Comparison of ENCODE assay signal across 16 mouse cellular contexts in genomic region chr1:93742910-93743309, GRCm38 (mm10). TPM values are rescaled to one million over a fixed set of nuclear protein-coding genes. Genes with fewer than 3 reads are reported as not detected.
DNase-seq lines count a peak whose midpoint lies in the region; ATAC-seq and TF ChIP-seq lines count a peak whose summit lies in the region.
"Had no signal": no experiment of that assay in that cellular context is flagged by ENCODE, and none has a peak within 500 bp of the region (broad histone marks: within the 10 kb centered on the region; RNA-seq: fewer than 3 reads in every experiment).

No protein-coding gene starts in this region.

- H3K4me2 ChIP-seq in heart, embryonic 11.5 days, result no peak overlapping the region
- no peak overlapping the region for H3K4me2 ChIP-seq in lung, embryonic 14.5 days
- H3K4me2 ChIP-seq: embryonic facial prominence, embryonic 15.5 days; stomach, embryonic 15.5 days had no signal

- H3K9ac ChIP-seq in heart, embryonic 11.5 days (ENCODE audit: low read depth, low read length), result no peak overlapping the region
- H3K9ac ChIP-seq in lung, embryonic 14.5 days, result no peak overlapping the region
- H3K9ac ChIP-seq: embryonic facial prominence, embryonic 15.5 days; stomach, embryonic 15.5 days had no signal

- peaks cover 29% of the 10 kb centered on the region for H3K4me1 ChIP-seq in heart, embryonic 10.5 days
- H3K4me1 ChIP-seq in heart, embryonic 11.5 days (ENCODE audit: control insufficient read depth, insufficient read depth, low read length), result peaks cover 11% of the 10 kb centered on the region
- no peaks in the 10 kb centered on the region for H3K4me1 ChIP-seq in lung, embryonic 14.5 days (ENCODE audit: insufficient read depth)
- H3K4me1 ChIP-seq in E14TG2a.4 (replicated peaks; ENCODE audit: low read depth, low read length), result peaks cover 39% of the 10 kb centered on the region
- H3K4me1 ChIP-seq: embryonic facial prominence, embryonic 15.5 days; stomach, embryonic 15.5 days had no signal

- peak overlapping the region; percentile 77; the same call in 1 of the 2 replicates for H3K27ac ChIP-seq in heart, embryonic 10.5 days
- H3K27ac ChIP-seq in heart, embryonic 11.5 days (ENCODE audit: low read depth, low read length), result no peak overlapping the region
- no peak overlapping the region for H3K27ac ChIP-seq in lung, embryonic 14.5 days (ENCODE audit: low read depth)
- H3K27ac ChIP-seq: embryonic facial prominence, embryonic 15.5 days; stomach, embryonic 15.5 days had no signal

- H3K36me3 ChIP-seq in heart, embryonic 10.5 days, result peaks cover 19% of the 10 kb centered on the region; the same call in 1 of the 2 replicates
- no peaks in the 10 kb centered on the region for H3K36me3 ChIP-seq in heart, embryonic 11.5 days (ENCODE audit: control insufficient read depth, insufficient read depth, low read length)
- H3K36me3 ChIP-seq in lung, embryonic 14.5 days (ENCODE audit: insufficient read depth), result 0 out of 2 replicates have a peak, but pooled peaks cover 3% of the 10 kb centered on the region
- peaks cover 27% of the 10 kb centered on the region for H3K36me3 ChIP-seq in E14TG2a.4 (ENCODE audit: insufficient read depth, low read length)
- H3K36me3 ChIP-seq: stomach, embryonic 15.5 days had no signal

- no peak for ATAC-seq in heart, embryonic 11.5 days (replicated peaks; ENCODE audit: insufficient number of reproducible peaks, low FRiP score, low TSS enrichment)
- ATAC-seq in lung, embryonic 14.5 days (ENCODE audit: insufficient read depth), result no peak
- ATAC-seq in megakaryocyte progenitor cell, adult 5-6 weeks (replicated peaks; ENCODE audit: poor library complexity), result peak; percentile 40; the same call in 1 of the 2 replicates
- ATAC-seq: activated CD4-positive, CD25-positive, alpha-beta regulatory T cell, adult 4 months had no signal

- no peak overlapping the region for H3K4me3 ChIP-seq in heart, embryonic 10.5 days
- no peak overlapping the region for H3K4me3 ChIP-seq in heart, embryonic 11.5 days (ENCODE audit: low read depth, low read length)
- no peak overlapping the region for H3K4me3 ChIP-seq in lung, embryonic 14.5 days (ENCODE audit: low read depth, low read length)
- no peak overlapping the region for H3K4me3 ChIP-seq in E14TG2a.4 (replicated peaks; ENCODE audit: low read length)
- H3K4me3 ChIP-seq: embryonic facial prominence, embryonic 15.5 days; stomach, embryonic 15.5 days had no signal

- no peak for DNase-seq in heart, embryonic 10.5 days (ENCODE audit: low spot score)
- DNase-seq in lung, embryonic 14.5 days, result no peak
- DNase-seq in lung, postnatal 36 days, result no peak
- DNase-seq in MN1 (ENCODE audit: low spot score), result no peak
- no peak for DNase-seq in layer of hippocampus, adult 11-12 months (ENCODE audit: low spot score)
- DNase-seq: cerebellum, adult 11-12 months; kidney, adult 9 months; layer of hippocampus, adult 9-11 months; lung, adult 18-20 months; right cerebral cortex, postnatal 4 days had no signal

- H3K9me3 ChIP-seq in heart, embryonic 10.5 days, result no peaks in the 10 kb centered on the region
- H3K9me3 ChIP-seq in heart, embryonic 11.5 days (replicated peaks; ENCODE audit: control insufficient read depth, low read length), result no peaks in the 10 kb centered on the region
- H3K9me3 ChIP-seq in lung, embryonic 14.5 days (ENCODE audit: low read depth, low read length), result no peaks in the 10 kb centered on the region
- H3K9me3 ChIP-seq in E14TG2a.4 (ENCODE audit: low read length), result no peaks in the 10 kb centered on the region
- H3K9me3 ChIP-seq: embryonic facial prominence, embryonic 15.5 days; stomach, embryonic 15.5 days had no signal

- TF ChIP-seq CTCF in lung, embryonic 14.5 days (IDR thresholded peaks at IDR 0.05; ENCODE audit: low read depth), result 0 out of 2 replicates have a peak, but pooled peaks have one; percentile 6
- TF ChIP-seq CTCF in E14TG2a.4 (conservative IDR thresholded peaks at IDR 0.05; ENCODE audit: low read length), result peak; percentile 32; the same call in 1 of the 2 replicates

- H3K27me3 ChIP-seq in heart, embryonic 10.5 days (ENCODE audit: insufficient read depth, poor library complexity, severe bottlenecking), result no peaks in the 10 kb centered on the region
- no peaks in the 10 kb centered on the region for H3K27me3 ChIP-seq in heart, embryonic 11.5 days (ENCODE audit: control insufficient read depth, insufficient read depth, low read length)
- no peaks in the 10 kb centered on the region for H3K27me3 ChIP-seq in lung, embryonic 14.5 days (ENCODE audit: insufficient read depth, low read length)
- no peaks in the 10 kb centered on the region for H3K27me3 ChIP-seq in E14TG2a.4 (ENCODE audit: insufficient read depth, low read length)
- H3K27me3 ChIP-seq: embryonic facial prominence, embryonic 15.5 days; stomach, embryonic 15.5 days had no signal

RNA-seq across cellular contexts. Expression of gene Atg4b, which starts 8.4 kb away (rescaled TPM):
- 69.3 and 78.3 TPM in 2 replicates for polyA plus RNA-seq in heart, embryonic 10.5 days (2016; fragmentation: Nextera tagmentation; extraction: Ambion mirVana)
- 70.6 and 70.9 TPM in 2 replicates for polyA plus RNA-seq in heart, embryonic 11.5 days (2014; fragmentation: Nextera tagmentation; extraction: Ambion mirVana)
- 92.2 and 94.0 TPM in 2 replicates for polyA plus RNA-seq in lung, embryonic 14.5 days (2014; fragmentation: Nextera tagmentation; extraction: Ambion mirVana)
- total RNA-seq in megakaryocyte progenitor cell, adult 5-6 weeks (2015), result 17.6 and 21.0 TPM in 2 replicates
- total RNA-seq in megakaryocyte progenitor cell, adult 5-6 weeks (2017), result 50.7 and 58.5 TPM in 2 replicates

RNA-seq across cellular contexts. Expression of gene Thap4, which starts 11.8 kb away (rescaled TPM):
- polyA plus RNA-seq in heart, embryonic 10.5 days (2016; fragmentation: Nextera tagmentation; extraction: Ambion mirVana), result 42.9 and 56.5 TPM in 2 replicates
- 49.5 and 53.3 TPM in 2 replicates for polyA plus RNA-seq in heart, embryonic 11.5 days (2014; fragmentation: Nextera tagmentation; extraction: Ambion mirVana)
- 48.4 and 52.7 TPM in 2 replicates for polyA plus RNA-seq in lung, embryonic 14.5 days (2014; fragmentation: Nextera tagmentation; extraction: Ambion mirVana)
- 40.9 and 47.0 TPM in 2 replicates for total RNA-seq in megakaryocyte progenitor cell, adult 5-6 weeks (2015)
- total RNA-seq in megakaryocyte progenitor cell, adult 5-6 weeks (2017), result 21.0 and 26.2 TPM in 2 replicates

RNA-seq across cellular contexts. Expression of gene Bok, which starts 57.5 kb away (rescaled TPM):
- polyA plus RNA-seq in heart, embryonic 10.5 days (2016; fragmentation: Nextera tagmentation; extraction: Ambion mirVana), result 45.7 and 54.9 TPM in 2 replicates
- polyA plus RNA-seq in heart, embryonic 11.5 days (2014; fragmentation: Nextera tagmentation; extraction: Ambion mirVana), result 29.2 and 33.2 TPM in 2 replicates
- polyA plus RNA-seq in lung, embryonic 14.5 days (2014; fragmentation: Nextera tagmentation; extraction: Ambion mirVana), result 81.4 and 90.1 TPM in 2 replicates
- 0.17 TPM in 1 of 2 replicates, not detected in the other for total RNA-seq in megakaryocyte progenitor cell, adult 5-6 weeks (2015)
- 0.92 TPM in 1 of 2 replicates, not detected in the other for total RNA-seq in megakaryocyte progenitor cell, adult 5-6 weeks (2017)
- polyA plus RNA-seq: activated CD4-positive, CD25-positive, alpha-beta regulatory T cell, adult 4 months had no signal

RNA-seq across cellular contexts. Expression of gene Dtymk, which starts 58.8 kb away (rescaled TPM):
- polyA plus RNA-seq in heart, embryonic 10.5 days (2016; fragmentation: Nextera tagmentation; extraction: Ambion mirVana), result 214 and 261 TPM in 2 replicates
- 201 and 206 TPM in 2 replicates for polyA plus RNA-seq in heart, embryonic 11.5 days (2014; fragmentation: Nextera tagmentation; extraction: Ambion mirVana)
- 286 and 295 TPM in 2 replicates for polyA plus RNA-seq in lung, embryonic 14.5 days (2014; fragmentation: Nextera tagmentation; extraction: Ambion mirVana)
- total RNA-seq in megakaryocyte progenitor cell, adult 5-6 weeks (2015), result 234 TPM in 2 replicates
- 229 and 230 TPM in 2 replicates for total RNA-seq in megakaryocyte progenitor cell, adult 5-6 weeks (2017)
